Mouse (Mus musculus) neutrophil, adult 83 days (primary cell): Measurements from ENCODE around the gene Cycs. TPM values are rescaled to one million over a fixed set of nuclear protein-coding genes. Genes with fewer than 3 reads are reported as not detected.

ENCODE experiments used
- total RNA-seq, 2 experiments: library from RNA; stranded (reverse); gene quantifications; one replicate each; pipeline ENCODE4 v1.2.4; 2023

Cycs gene
- 10 to 100 TPM; 30.1 to 31.0 TPM for total RNA-seq

GRCm38 (mm10) chr6:50566141-50566996 lies at the start of gene Cycs:
Gene Cycs (minus strand): TSS chr6:50566538.

DNA sequence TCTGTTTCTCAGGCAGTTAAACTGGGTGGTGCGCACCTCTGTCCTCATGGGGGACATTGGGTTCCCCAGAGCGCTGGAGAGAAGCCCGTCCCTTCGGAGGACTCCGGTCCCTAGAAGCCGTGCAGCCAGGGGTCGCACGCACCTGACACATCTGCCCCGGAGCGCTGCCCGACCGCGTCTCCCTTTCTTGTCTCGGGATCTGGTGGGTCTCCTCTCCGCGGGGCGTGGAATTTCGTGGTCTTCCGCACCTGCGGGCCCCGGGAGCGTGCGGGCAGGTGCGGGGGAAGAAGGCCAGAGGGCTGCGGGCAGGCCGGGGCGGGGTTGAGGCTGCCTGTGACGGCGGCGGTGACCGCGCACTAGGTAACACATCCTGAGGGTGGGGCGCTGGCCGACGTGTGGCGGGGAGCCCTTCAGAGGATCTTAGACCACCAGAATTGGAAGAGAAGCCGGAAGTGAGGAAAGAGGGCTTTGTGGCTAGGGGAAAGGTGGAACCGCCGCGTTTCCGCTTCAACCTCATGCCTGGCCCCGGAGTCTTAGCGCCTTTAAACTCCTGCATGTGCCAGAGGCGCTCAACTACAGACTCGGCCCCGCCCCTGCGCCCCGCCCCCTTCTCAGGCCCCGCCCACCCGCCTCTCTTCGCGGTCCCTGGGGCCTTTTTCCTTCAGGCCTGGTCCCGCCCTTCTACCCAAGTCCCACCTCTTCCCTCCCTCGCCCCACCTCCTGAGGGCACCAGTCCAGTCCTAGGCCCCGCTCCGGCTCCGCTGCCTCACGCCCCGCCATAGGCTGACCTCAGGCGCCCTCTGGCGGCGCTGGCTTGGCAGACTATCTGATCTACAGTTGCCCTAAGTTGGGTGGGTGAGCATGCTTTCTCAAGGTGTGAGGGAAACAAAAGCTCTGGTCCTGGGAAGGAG lies 30.2 kb upstream of the Cycs start, which contains the start of gene 4921507P07Rik:
4921507P07Rik (minus strand) TSS at position 332 of the 911 bp plus-strand sequence.

Other genes starting within 250 kb of the Cycs start
- gene Osbpl3, start 110.3 kb downstream of the Cycs start, total RNA-seq: 1 to 10 TPM; 5.8 to 8.1 TPM
- under 1 TPM; 0.88 to 0.93 TPM for gene 4921507P07Rik, start 30.1 kb upstream of the Cycs start, total RNA-seq
- not detected for gene Npvf, start 87.9 kb upstream of the Cycs start, total RNA-seq